Mouse (Mus musculus) midbrain, embryonic 16.5 days (tissue): ENCODE measurements at regions not wholly inside any gene's neighbourhood (a gene's known extent, or its start where the extent isn't known, plus 50 kb on each side); places are given as distances from the start of the nearest gene placed in this dataset.

Source experiments
- ATAC-seq: fragments of 200-750 bp; cut with Nextera tagmentation; 2 replicates; pipeline ENCODE4 v1.8.0; 2017; ENCODE audit warnings: moderate TSS enrichment
- H3K27ac ChIP-seq: fragments of 300-500 bp; sonication (generic); 2 replicates; pipeline ENCODE4 v1.5.1; 2014; ENCODE audit warnings: mild to moderate bottlenecking, low read length, mixed read lengths
- H3K27me3 ChIP-seq: fragments of 300-500 bp; sonication (generic); 2 replicates; pipeline ENCODE4 v1.6.1; 2014; ENCODE audit warnings: low read depth, low read length, mixed read lengths; ENCODE audit not compliant: control insufficient read depth, insufficient read depth
- H3K36me3 ChIP-seq: fragments of 300-500 bp; sonication (generic); 2 replicates; pipeline ENCODE4 v1.6.1; 2014; ENCODE audit warnings: mild to moderate bottlenecking, low read length, moderate library complexity, mixed read lengths; ENCODE audit not compliant: control insufficient read depth, insufficient read depth
- H3K4me1 ChIP-seq: fragments of 300-500 bp; sonication (generic); 2 replicates; pipeline ENCODE4 v1.6.1; 2014; ENCODE audit warnings: mild to moderate bottlenecking, low read length, mixed read lengths; ENCODE audit not compliant: control insufficient read depth, insufficient read depth
- H3K4me2 ChIP-seq: fragments of 300-500 bp; sonication (generic); 2 replicates; pipeline ENCODE4 v1.6.1; 2014; ENCODE audit warnings: mild to moderate bottlenecking, low read length, mixed read lengths
- H3K4me3 ChIP-seq: fragments of 300-500 bp; sonication (generic); 2 replicates; pipeline ENCODE4 v1.5.1; 2014; ENCODE audit warnings: low read depth, mild to moderate bottlenecking, low read length, moderate library complexity, mixed read lengths
- H3K9ac ChIP-seq: fragments of 300-500 bp; sonication (generic); 2 replicates; pipeline ENCODE4 v1.6.1; 2014; ENCODE audit warnings: low read depth, low read length, mixed read lengths
- H3K9me3 ChIP-seq: fragments of 300-500 bp; sonication (generic); replicated peaks from 2 replicates; pipeline ENCODE4 v1.6.1; 2014; ENCODE audit warnings: mild to moderate bottlenecking, low read length, mixed read lengths; ENCODE audit not compliant: control insufficient read depth, poor library complexity, severe bottlenecking
- WGBS: fragments of 180-500 bp; shearing (Covaris S2); extraction: QIAGEN DNeasy Blood & Tissue Kit; methylation state at CpG from one replicate; pipeline ENCODE4 v1.1.7; 2014; 5-methylcytosine and 5-hydroxymethylcytosine counted together

GRCm38 (mm10) chr12:58804068-58804467 lies 207.7 kb downstream of the Sec23a start:
- Histone ChIP-seq H3K4me1 (no peaks in the 10 kb centered on the region), H3K36me3 (no peaks in the 10 kb centered on the region), H3K9me3 (no peaks in the 10 kb centered on the region), H3K27ac (no peak overlapping the region), H3K4me3 (no peak overlapping the region), H3K9ac (no peak overlapping the region), H3K27me3 (no peaks in the 10 kb centered on the region), H3K4me2 (no peak overlapping the region)
- peak; percentile 56; the same call in 1 of the 2 replicates for ATAC-seq
- WGBS, result 60% methylated on average over 6 of the region's 6 CpGs

DNA sequence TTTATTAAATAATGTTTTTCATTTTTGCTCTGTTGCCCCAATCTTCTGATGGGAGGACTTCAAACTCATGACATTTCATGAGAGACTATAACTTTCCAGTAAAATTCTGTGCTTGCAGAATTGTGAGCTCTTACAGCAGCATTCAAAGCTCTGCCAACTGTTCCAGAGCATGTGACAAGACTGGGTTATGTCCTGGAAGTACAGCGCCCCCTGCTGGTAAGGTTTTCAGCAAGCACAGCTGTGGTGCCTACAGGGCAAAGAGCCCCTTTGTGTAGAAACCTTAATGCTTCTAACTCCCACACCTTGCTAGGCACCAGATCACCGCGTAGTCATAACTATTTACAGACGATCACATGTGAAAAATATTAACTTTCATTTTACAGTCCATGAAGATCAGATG lies 209.4 kb downstream of the Sec23a start:
- no peak overlapping the region for H3K9ac ChIP-seq
- WGBS, result 39% methylated on average over 4 of the region's 4 CpGs
- no peak for ATAC-seq

More for the DNA sequence above, 209.4 kb downstream of the Sec23a start:
- H3K9me3 ChIP-seq, result no peaks in the 10 kb centered on the region
- H3K27me3 ChIP-seq, result no peaks in the 10 kb centered on the region
- H3K4me1 ChIP-seq, result no peaks in the 10 kb centered on the region
- H3K27ac ChIP-seq, result no peak overlapping the region
- H3K4me3 ChIP-seq, result no peak overlapping the region
- H3K36me3 ChIP-seq, result no peaks in the 10 kb centered on the region
- no peak overlapping the region for H3K4me2 ChIP-seq
